Mouse (Mus musculus) forebrain, embryonic 14.5 days (tissue): Measurements from ENCODE around the gene Nid2. TPM values are rescaled to one million over a fixed set of nuclear protein-coding genes. Genes with fewer than 3 reads are reported as not detected.

ENCODE experiments used
- ATAC-seq: fragments of 200-750 bp; cut with Nextera tagmentation; 2 replicates; pipeline ENCODE4 v1.8.0; 2017; ENCODE audit warnings: mild to moderate bottlenecking, moderate library complexity
- DNase-seq: peaks from one replicate; pipeline ENCODE4 v3.0.0-alpha.2; 2015; ENCODE audit warnings: low spot score
- H3K27ac ChIP-seq: fragments of 300-500 bp; sonication (generic); 2 replicates; pipeline ENCODE4 v1.5.1; 2014; ENCODE audit warnings: low read depth, mild to moderate bottlenecking, control low read depth, low read length, moderate library complexity
- H3K27me3 ChIP-seq: fragments of 300-500 bp; sonication (generic); replicated peaks from 2 replicates; pipeline ENCODE4 v1.6.1; 2014; ENCODE audit warnings: low read length, control low read depth, mixed read lengths; ENCODE audit not compliant: control insufficient read depth, insufficient read depth
- H3K36me3 ChIP-seq: fragments of 300-500 bp; sonication (generic); 2 replicates; pipeline ENCODE4 v1.6.1; 2014; ENCODE audit warnings: low read length, control low read depth; ENCODE audit not compliant: control insufficient read depth, insufficient read depth
- H3K4me1 ChIP-seq: fragments of 300-500 bp; sonication (generic); 2 replicates; pipeline ENCODE4 v1.6.1; 2014; ENCODE audit warnings: antibody characterized with exemption, low read length, control low read depth; ENCODE audit not compliant: control insufficient read depth, insufficient read depth
- H3K4me2 ChIP-seq: fragments of 300-500 bp; sonication (generic); 2 replicates; pipeline ENCODE4 v1.6.1; 2014; ENCODE audit warnings: mild to moderate bottlenecking, control low read depth, low read length
- H3K4me3 ChIP-seq: fragments of 300-500 bp; sonication (generic); 2 replicates; pipeline ENCODE4 v1.5.1; 2014; ENCODE audit warnings: low read depth, low read length, control low read depth
- H3K9ac ChIP-seq: fragments of 300-500 bp; sonication (generic); 2 replicates; pipeline ENCODE4 v1.6.1; 2014; ENCODE audit warnings: mild to moderate bottlenecking, low read length, control low read depth, moderate library complexity
- H3K9me3 ChIP-seq: fragments of 300-500 bp; sonication (generic); replicated peaks from 2 replicates; pipeline ENCODE4 v1.6.1; 2016; ENCODE audit warnings: low read length, control low read depth, mixed read lengths; ENCODE audit not compliant: control insufficient read depth
- WGBS: fragments of 180-500 bp; shearing (Covaris S2); extraction: QIAGEN DNeasy Blood & Tissue Kit; methylation state at CpG from one replicate; pipeline ENCODE4 v1.1.7; 2014; 5-methylcytosine and 5-hydroxymethylcytosine counted together
- polyA plus RNA-seq: library from polyadenylated mRNA; unstranded; fragments of >200 nt; fragmentation: Nextera tagmentation; extraction: Ambion mirVana; gene quantifications from 2 replicates; pipeline ENCODE4 v1.2.1, GENCODE M21; 2014

Gene Nid2
- polyA plus RNA-seq, 1 experiment from 2014 or later: 30.9 TPM

GRCm38 (mm10) chr14:19752276-19752675 lies 1.2 kb downstream of the Nid2 start:
- H3K4me2 ChIP-seq: peak overlapping the region; percentile 91
- DNase-seq (no peak), ATAC-seq (no peak)
- peaks cover 8% of the 10 kb centered on the region for H3K27me3 ChIP-seq
- H3K4me1 ChIP-seq: peaks cover 10% of the 10 kb centered on the region; the same call in 1 of the 2 replicates
- no peaks in the 10 kb centered on the region for H3K36me3 ChIP-seq
- 3% methylated on average over 21 of the region's 21 CpGs for WGBS
- peak overlapping the region; percentile 3; the same call in 1 of the 2 replicates for H3K9ac ChIP-seq
- peak overlapping the region; percentile 48 for H3K4me3 ChIP-seq
- H3K9me3 ChIP-seq: no peaks in the 10 kb centered on the region
- no peak overlapping the region for H3K27ac ChIP-seq

- peaks cover 4% of the 10 kb centered on the region; the same call in 1 of the 2 replicates for H3K4me1 ChIP-seq
- DNase-seq: no peak
- H3K27ac ChIP-seq: no peak overlapping the region
- no peak overlapping the region for H3K9ac ChIP-seq
- H3K4me3 ChIP-seq: no peak overlapping the region
- ATAC-seq: no peak
- 85% methylated on average over 10 of the region's 10 CpGs for WGBS
- H3K9me3 ChIP-seq: no peaks in the 10 kb centered on the region
- no peaks in the 10 kb centered on the region for H3K36me3 ChIP-seq
- H3K4me2 ChIP-seq: no peak overlapping the region
- no peaks in the 10 kb centered on the region for H3K27me3 ChIP-seq
Measured at GRCm38 (mm10) chr14:19759277-19760193, 8.5 kb downstream of the Nid2 start.

GRCm38 (mm10) chr14:19760721-19761120 lies 9.7 kb downstream of the Nid2 start:
- Histone ChIP-seq H3K9me3 (no peaks in the 10 kb centered on the region), H3K36me3 (no peaks in the 10 kb centered on the region), H3K9ac (no peak overlapping the region), H3K4me1 (peaks cover 6% of the 10 kb centered on the region), H3K4me2 (no peak overlapping the region), H3K4me3 (no peak overlapping the region), H3K27ac (no peak overlapping the region), H3K27me3 (no peaks in the 10 kb centered on the region)
- WGBS: 8% methylated on average over 7 of the region's 7 CpGs
- DNase-seq (no peak), ATAC-seq (no peak)

GRCm38 (mm10) chr14:19762014-19762413 lies 10.9 kb downstream of the Nid2 start:
- H3K4me3 ChIP-seq: no peak overlapping the region
- no peaks in the 10 kb centered on the region for H3K27me3 ChIP-seq
- ATAC-seq (no peak), DNase-seq (no peak)
- H3K27ac ChIP-seq: no peak overlapping the region
- no peak overlapping the region for H3K4me2 ChIP-seq
- H3K9me3 ChIP-seq: no peaks in the 10 kb centered on the region
- H3K9ac ChIP-seq: no peak overlapping the region
- no peaks in the 10 kb centered on the region for H3K36me3 ChIP-seq
- 54% methylated on average over 4 of the region's 4 CpGs for WGBS
- peaks cover 6% of the 10 kb centered on the region for H3K4me1 ChIP-seq

- WGBS: 40% methylated on average over 8 of the region's 8 CpGs
- H3K4me2 ChIP-seq: no peak overlapping the region
- H3K36me3 ChIP-seq: no peaks in the 10 kb centered on the region; the same call in 1 of the 2 replicates
- DNase-seq (peak; percentile 51), ATAC-seq (no peak)
- H3K4me1 ChIP-seq: peaks cover 6% of the 10 kb centered on the region
- H3K27me3 ChIP-seq: no peaks in the 10 kb centered on the region
- H3K9ac ChIP-seq: no peak overlapping the region
- H3K4me3 ChIP-seq: no peak overlapping the region
- H3K9me3 ChIP-seq: no peaks in the 10 kb centered on the region
- no peak overlapping the region for H3K27ac ChIP-seq
Measured at GRCm38 (mm10) chr14:19763527-19763926, 12.5 kb downstream of the Nid2 start.

- ATAC-seq (no peak), DNase-seq (no peak)
- no peaks in the 10 kb centered on the region for H3K27me3 ChIP-seq
- H3K4me2 ChIP-seq: no peak overlapping the region
- H3K9me3 ChIP-seq: no peaks in the 10 kb centered on the region
- H3K36me3 ChIP-seq: no peaks in the 10 kb centered on the region; the same call in 1 of the 2 replicates
- WGBS: 85% methylated on average over 8 of the region's 8 CpGs
- H3K4me3 ChIP-seq: no peak overlapping the region
- H3K27ac ChIP-seq: no peak overlapping the region
- no peak overlapping the region for H3K9ac ChIP-seq
- H3K4me1 ChIP-seq: peaks cover 6% of the 10 kb centered on the region
Measured at GRCm38 (mm10) chr14:19764331-19764730, 13.3 kb downstream of the Nid2 start.

GRCm38 (mm10) chr14:19765539-19766379 lies 14.7 kb downstream of the Nid2 start:
- Histone ChIP-seq H3K27ac (no peak overlapping the region), H3K4me2 (no peak overlapping the region), H3K36me3 (no peaks in the 10 kb centered on the region; the same call in 1 of the 2 replicates), H3K9me3 (no peaks in the 10 kb centered on the region), H3K27me3 (no peaks in the 10 kb centered on the region), H3K9ac (no peak overlapping the region), H3K4me1 (peaks cover 3% of the 10 kb centered on the region), H3K4me3 (no peak overlapping the region)
- no peak for ATAC-seq
- no peak for DNase-seq
- WGBS: 61% methylated on average over 9 of the region's 9 CpGs

- 35% methylated on average over 1 of the region's 1 CpGs for WGBS
- Histone ChIP-seq H3K9me3 (no peaks in the 10 kb centered on the region), H3K27me3 (no peaks in the 10 kb centered on the region), H3K9ac (no peak overlapping the region), H3K27ac (no peak overlapping the region), H3K4me1 (peaks cover 2% of the 10 kb centered on the region; the same call in 1 of the 2 replicates), H3K36me3 (no peaks in the 10 kb centered on the region; the same call in 1 of the 2 replicates), H3K4me2 (no peak overlapping the region), H3K4me3 (no peak overlapping the region)
- no peak for DNase-seq
- no peak for ATAC-seq
Measured at GRCm38 (mm10) chr14:19766380-19766649, 15.2 kb downstream of the Nid2 start.
